Mouse (Mus musculus) splenic B cell, adult 2 months (primary cell): Measurements from ENCODE around the gene Vps37d.
A peak's percentile ranks its signal among the peaks of the same experiment; 100 is the strongest.

Source experiments
- DNase-seq: peaks from one replicate; pipeline ENCODE4 v3.0.0-alpha.2; 2011; ENCODE audit warnings: low read depth, low spot score
- H3K27me3 ChIP-seq: 2 replicates; pipeline ENCODE4 v1.6.1; 2012; ENCODE audit warnings: mild to moderate bottlenecking, low read length, moderate library complexity, mixed read lengths; ENCODE audit not compliant: control insufficient read depth, poor library complexity, insufficient read depth, severe bottlenecking
- H3K36me3 ChIP-seq: 2 replicates; pipeline ENCODE4 v1.6.1; 2012; ENCODE audit warnings: mild to moderate bottlenecking, low read length, moderate library complexity, mixed read lengths; ENCODE audit not compliant: control insufficient read depth, poor library complexity, insufficient read depth, severe bottlenecking

Gene Vps37d

DNA sequence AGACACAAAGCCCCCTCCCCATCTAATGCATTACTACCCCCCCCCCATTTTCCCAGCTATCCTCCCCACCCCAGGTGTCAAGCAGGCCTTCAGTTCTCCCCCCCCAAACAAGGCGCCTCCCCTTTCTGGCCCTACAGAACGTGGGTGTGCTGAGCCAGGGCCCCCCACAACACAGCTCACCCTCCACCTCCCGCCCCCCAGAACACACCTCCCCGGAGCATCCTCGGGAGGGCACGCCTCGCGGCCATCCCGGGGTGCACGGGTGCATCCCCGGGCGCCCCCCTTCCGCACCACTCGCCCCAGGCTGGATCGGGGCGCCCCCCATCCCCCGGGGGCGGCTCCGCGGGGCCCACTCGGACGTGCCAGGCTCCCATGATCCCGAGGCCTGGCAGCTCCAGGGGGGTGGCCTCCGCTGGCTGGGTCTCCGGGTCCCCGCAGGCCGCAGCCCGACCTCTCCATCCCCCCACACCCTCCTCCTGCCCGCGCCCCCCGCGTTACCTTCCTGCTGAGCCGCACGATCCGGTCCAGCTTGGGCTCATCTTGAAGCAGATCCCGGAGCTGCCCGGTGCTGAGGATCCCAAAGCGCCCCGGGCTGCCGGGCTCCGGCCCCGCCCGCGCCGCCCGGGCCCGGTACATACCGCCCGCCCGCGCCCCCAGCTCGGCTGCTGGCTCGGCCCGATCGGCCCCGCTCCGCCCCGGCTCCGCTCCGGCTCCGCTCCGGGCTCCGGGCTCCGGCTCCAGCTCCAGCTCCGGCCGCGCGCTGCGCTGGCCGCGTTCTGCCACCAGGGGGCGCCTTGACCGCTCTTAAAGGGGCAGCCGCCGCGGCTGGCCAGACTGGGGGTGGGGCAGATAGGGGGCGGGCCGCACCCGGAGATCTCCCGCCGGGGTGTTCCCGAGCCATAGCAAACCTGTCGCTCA is at the start of gene Vps37d:
Gene Vps37d (minus strand): TSS at position 703 of the 918 bp plus-strand sequence.
- H3K27me3 ChIP-seq, result no peaks in the 10 kb centered on the region
- no peaks in the 10 kb centered on the region for H3K36me3 ChIP-seq
- peak; percentile 90 for DNase-seq

DNA sequence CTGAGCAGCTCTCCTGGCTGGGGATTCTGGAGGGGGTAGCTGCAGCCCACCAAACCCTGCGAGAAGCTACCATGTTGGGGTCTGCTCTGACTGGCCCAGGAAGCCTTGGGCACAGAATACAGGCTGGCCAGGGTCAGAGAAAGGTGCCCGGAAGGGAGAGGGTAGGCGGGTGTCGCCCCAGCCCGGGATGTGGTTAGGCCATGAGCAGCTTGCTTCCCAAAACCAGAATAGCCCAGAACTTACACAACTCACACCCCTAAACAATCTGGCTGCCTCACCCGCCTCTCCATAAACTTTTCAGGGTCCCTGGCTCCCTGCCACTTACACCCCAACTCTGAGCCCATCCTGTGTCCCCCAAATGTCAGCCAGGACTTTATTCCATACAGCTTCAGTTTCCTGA is 49.6 kb upstream of the Vps37d start:
- H3K36me3 ChIP-seq, result no peaks in the 10 kb centered on the region
- DNase-seq, result no peak
- H3K27me3 ChIP-seq, result no peaks in the 10 kb centered on the region

DNA sequence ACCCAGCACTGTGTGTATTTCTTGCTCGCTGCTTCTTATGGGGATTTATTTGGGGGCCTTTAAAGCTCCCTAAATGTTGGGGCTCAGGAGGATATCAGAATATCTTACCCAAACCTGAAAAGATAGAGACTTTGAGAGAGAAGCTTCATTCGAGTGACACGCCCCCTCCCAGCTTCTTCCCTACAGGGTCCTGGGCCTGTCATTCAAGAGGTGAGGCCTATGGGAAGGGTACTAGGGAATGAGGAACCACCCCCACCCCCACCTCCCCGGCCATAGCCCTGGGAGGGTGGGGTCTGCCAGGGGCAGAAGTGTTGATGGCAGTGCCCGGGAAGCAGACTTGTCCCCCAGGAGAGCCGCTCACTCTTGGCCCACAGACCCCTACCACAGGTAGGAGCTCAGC is 48.1 kb upstream of the Vps37d start:
- no peak for DNase-seq
- Histone ChIP-seq H3K27me3 (no peaks in the 10 kb centered on the region), H3K36me3 (no peaks in the 10 kb centered on the region)

DNA sequence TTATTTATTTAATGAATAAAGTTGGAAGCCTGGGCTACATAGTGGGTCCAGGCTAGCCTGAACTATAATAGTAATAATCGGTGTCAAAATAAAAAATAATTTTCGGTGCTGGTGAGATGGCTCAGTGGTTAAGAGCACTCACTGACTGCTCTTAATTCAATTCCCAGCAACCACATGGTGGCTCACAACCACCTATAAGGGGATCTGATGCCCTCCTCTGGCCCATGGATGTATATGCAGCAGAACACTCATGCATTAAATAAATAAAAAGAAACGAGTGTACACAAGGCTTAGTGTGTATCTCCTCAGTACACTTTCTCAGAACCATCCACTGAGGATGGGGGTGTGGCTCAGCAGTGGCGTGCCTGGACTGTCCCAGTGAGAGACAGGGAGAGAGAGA is 42.7 kb upstream of the Vps37d start:
- peak; percentile 28 for DNase-seq
- Histone ChIP-seq H3K36me3 (no peaks in the 10 kb centered on the region), H3K27me3 (no peaks in the 10 kb centered on the region)

DNA sequence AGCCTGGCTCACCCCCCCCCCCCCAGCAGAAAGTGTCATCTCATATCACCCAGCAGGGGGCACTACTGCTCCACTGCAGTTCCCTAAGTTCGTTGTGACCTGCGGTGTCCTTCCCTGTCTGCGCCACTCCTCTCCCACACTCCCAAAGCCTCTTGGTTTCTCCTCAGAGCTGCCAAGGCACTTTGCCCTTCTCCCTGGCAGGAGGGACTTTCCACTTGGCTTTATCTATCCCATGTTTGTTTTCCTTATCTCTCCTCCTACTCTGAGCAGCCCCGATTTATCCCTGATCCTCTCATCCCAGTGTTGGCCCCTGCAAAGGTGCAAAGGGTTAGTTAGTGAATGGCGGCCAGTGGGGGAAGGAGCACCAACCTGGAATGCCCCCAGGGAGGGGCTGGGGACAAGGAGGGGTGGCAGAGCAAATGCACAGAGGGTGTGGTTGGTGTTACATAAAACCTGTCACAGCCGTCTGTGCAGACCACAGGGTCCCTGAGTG is 40.6 kb upstream of the Vps37d start:
- Histone ChIP-seq H3K36me3 (no peaks in the 10 kb centered on the region), H3K27me3 (no peaks in the 10 kb centered on the region)
- peak; percentile 78 for DNase-seq

DNA sequence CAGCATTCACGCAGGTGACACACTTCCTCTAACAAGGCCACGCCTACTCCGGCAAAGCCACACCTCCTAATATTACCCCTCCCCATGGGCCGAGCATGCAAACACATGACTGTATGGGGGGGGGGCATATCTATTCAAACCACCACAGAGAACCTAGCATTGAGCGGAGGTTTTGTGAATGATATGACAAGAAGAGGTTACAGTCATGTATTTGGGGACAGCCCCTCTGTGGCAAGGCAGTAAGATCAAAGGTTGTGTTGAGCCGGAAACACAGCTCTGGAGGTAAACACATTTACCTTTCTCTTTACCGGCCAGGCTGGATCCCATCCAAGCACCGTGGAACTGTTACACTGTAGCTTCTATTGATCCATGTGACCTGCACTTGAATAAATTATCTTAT is 37.2 kb upstream of the Vps37d start:
- DNase-seq, result peak; percentile 13
- no peaks in the 10 kb centered on the region for H3K36me3 ChIP-seq
- H3K27me3 ChIP-seq, result no peaks in the 10 kb centered on the region

DNA sequence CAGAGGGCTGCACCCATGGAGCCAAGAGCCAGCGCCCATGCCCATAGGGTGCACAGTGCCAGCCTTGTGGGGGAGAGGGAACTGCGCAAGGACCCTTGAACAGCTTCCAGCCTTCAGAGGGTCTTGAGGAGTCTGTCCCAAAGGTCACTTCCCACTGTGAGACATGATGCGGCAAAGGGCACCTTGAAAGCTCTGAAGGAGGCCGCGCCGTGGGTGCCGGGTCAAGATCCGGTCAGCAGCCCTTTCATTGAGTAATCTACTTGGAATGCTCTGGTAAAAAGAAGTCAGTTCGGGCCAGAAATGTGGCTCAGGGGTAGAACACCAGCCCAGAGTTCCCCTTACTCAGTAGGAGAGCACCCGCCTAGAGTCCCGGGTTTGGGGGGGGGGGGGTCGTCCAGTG is 35.7 kb upstream of the Vps37d start:
- no peaks in the 10 kb centered on the region for H3K27me3 ChIP-seq
- H3K36me3 ChIP-seq, result no peaks in the 10 kb centered on the region
- no peak for DNase-seq

DNA sequence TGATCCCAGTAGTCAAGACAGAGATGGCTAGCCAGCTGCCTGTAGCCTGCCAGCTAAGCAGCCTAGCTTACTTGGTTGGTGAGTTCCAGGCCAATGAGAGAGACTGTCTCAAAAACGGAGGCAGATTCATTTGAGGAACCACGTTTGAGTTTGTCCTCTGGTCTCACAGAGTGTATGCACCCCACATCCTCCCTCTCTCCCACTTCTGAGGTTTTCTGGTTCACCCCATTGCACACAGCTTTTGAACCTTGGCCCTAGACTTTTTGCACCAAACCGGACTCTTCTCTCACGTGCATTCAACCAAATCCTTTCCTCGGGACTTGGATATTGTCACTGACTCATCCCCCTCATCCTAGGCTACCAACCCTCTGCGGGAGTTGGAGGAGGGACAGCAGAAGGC is 31.9 kb upstream of the Vps37d start:
- Histone ChIP-seq H3K27me3 (no peaks in the 10 kb centered on the region), H3K36me3 (no peaks in the 10 kb centered on the region)
- DNase-seq, result peak; percentile 21

DNA sequence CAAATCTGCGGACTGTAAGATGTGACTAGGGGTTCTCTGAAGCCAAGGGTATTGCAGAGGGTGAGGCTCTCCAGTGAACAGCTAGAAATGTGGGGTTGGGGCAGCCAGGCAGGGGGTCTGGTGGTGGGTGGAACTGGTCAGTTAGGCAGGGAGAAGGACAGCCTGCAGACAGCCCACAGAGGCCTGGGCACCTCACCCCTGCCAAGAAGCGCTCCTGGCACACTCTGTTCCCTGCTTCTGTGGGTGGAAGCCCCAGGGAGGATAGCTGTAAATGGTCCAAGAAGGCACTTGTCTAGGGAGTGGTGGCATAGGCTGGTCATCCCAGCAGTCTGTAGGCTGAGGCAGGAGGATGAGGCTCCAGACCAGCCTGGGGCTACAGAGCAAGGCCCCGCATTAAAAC is 31.4 kb upstream of the Vps37d start:
- H3K36me3 ChIP-seq, result no peaks in the 10 kb centered on the region
- DNase-seq, result no peak
- no peaks in the 10 kb centered on the region for H3K27me3 ChIP-seq

DNA sequence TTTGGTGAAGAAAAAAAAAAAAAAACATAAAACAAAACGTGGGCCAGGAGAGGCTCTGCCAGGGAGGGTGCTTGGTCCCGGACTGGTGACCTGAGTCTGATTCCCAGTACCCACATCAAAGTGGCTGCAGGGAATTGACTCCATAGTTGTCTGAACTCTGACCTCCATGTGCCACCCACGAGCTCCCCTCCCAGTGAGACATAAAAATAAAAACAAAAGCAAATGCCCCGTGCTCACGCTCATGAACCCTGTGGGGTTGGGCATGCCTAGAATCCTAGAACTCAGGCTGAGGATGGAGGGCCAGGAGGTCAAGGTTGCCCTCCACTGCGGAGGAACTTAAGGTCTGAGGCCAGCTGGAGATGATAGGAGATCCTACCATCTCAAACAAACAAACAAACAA is 31.0 kb upstream of the Vps37d start:
- no peak for DNase-seq
- no peaks in the 10 kb centered on the region for H3K36me3 ChIP-seq
- no peaks in the 10 kb centered on the region for H3K27me3 ChIP-seq

DNA sequence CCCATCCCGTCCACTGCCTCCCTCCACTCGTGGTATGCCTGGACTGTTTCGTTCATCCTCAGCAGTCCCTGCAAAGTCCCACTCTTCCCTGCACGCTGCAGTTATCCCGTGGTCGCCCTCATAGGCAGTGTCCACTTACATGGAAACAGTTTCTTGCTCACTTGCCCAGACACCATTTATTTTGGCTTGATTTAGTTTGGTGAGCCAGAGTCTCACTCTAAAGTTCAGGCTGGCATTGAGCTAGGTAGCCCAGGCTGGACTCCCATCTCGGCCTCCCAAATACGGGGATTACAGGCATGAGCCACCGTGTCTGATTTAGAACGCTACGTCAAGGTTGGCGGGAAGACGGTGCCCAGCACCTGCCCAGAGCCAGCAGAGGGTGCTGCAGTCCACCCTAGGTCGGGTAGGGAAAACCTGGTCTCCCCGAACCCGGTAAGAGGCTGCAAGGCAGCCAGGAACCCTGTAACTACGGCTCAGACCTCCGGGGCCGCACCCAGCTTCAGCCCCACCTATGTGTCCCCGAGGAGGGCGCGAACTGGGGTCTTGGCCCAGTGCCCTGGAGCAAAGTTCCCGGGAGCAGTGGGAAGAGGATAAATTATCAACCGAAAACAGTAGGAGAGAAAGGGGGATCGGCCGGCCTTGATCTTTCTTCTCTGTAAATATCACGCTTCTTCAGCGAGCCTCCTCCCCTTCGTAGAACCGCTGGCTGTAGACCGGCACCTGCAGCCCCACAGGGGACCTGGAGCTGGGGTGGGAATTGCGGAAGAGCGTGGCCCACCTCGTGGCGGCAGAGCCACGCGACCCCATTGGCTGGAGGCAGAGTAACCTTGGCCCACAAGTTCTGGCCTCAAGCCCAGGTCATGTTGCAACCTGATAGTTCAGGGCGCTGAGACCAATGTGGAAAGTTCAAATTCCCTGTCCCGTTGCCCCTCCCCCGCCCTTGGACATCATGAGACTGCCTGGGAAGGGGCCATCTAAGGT is 29.7 kb upstream of the Vps37d start:
- no peaks in the 10 kb centered on the region for H3K36me3 ChIP-seq
- DNase-seq, result peak; percentile 56
- no peaks in the 10 kb centered on the region for H3K27me3 ChIP-seq

DNA sequence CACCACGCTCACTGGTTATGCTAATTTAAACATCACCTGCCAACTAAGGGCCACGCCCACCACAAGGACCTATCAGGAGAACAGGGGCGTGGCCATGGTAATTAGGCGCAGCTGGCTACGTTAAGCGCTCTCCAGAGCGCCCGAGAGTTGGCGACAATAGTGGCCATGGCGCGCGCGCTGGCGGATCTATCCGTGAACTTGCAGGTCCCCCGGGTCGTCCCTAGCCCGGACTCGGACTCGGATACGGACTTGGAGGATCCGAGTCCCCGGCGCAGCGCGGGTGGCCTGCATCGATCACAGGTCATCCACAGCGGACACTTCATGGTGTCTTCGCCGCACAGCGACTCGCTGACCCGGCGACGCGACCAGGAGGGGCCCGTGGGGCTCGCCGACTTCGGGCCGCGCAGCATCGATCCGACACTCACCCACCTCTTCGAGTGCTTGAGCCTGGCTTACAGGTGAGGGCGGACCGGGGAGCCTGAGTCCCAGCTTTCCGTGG is 28.7 kb upstream of the Vps37d start:
- peak; percentile 78 for DNase-seq

DNA sequence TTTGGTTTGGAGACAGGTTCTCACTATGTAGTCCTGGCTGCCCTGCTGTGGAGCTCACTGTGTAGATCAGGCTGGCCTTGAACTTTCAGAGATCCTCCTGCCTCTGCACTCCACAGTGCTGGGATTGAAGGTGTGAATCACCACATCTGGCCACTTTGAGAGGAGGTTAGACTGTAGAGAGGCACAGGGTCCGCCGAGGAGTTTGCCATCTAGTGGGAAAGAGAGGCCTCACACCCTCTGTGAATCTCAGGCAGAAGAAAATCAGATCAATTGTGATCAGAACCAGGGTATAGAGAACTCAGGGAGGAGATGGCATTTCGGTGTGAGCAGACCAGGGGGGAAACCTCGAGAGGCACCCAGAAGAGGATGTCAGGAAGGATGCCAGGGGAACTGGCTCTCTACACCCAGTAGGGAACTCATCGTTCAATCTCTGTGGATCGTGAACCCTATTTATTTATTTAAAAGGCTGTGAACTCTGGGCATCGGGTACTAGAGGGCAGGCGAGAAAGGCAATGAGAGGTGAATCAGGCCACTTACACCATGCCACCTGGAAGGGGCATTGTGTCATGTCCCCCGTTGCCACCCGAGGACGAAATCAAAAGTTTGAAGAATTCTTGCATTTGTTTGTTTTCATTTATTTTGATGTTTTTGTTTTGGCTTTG is 26.1 kb upstream of the Vps37d start:
- H3K36me3 ChIP-seq, result no peaks in the 10 kb centered on the region
- DNase-seq, result peak; percentile 48
- no peaks in the 10 kb centered on the region for H3K27me3 ChIP-seq

More for the DNA sequence above, 28.7 kb upstream of the Vps37d start:
- Histone ChIP-seq H3K27me3 (no peaks in the 10 kb centered on the region), H3K36me3 (no peaks in the 10 kb centered on the region)

DNA sequence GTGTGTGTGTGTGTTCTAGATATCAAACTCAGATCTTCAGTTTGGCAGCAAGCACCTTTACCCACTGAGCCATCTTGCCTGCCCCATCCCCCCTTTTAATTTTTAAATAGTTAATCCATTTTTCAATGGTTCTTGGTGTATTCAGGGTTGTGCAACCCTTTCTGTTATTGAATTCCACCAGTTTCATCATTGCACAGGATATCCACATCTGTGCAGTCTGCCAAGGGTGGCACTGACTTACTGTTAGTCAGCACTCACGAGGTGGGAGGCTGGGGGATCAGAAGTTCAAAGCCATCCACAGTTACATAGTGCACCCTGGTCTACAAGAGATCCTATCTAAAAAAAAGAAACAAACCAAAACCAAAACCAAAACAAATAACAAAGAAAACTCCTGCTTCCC is 22.9 kb upstream of the Vps37d start:
- no peaks in the 10 kb centered on the region for H3K27me3 ChIP-seq
- H3K36me3 ChIP-seq, result no peaks in the 10 kb centered on the region
- no peak for DNase-seq
